Mouse (Mus musculus) thymus, adult 2 months (tissue): ENCODE results near the gene Hilpda. TPM values are rescaled to one million over a fixed set of nuclear protein-coding genes. Genes with fewer than 3 reads are reported as not detected.

Experiments used
- DNase-seq: peaks from one replicate; pipeline ENCODE4 v3.0.0; 2021
- H3K27ac ChIP-seq: fragments of 200-500 bp; 2 replicates; pipeline ENCODE4 v1.5.1; 2012; ENCODE audit warnings: low read length, control low read depth; ENCODE audit not compliant: control insufficient read depth, insufficient read depth
- H3K27me3 ChIP-seq: fragments of 200-500 bp; 2 replicates; pipeline ENCODE4 v1.6.1; 2012; ENCODE audit warnings: mild to moderate bottlenecking, low read length, moderate library complexity, mixed read lengths; ENCODE audit not compliant: control insufficient read depth, insufficient read depth
- H3K36me3 ChIP-seq: fragments of 200-500 bp; 2 replicates; pipeline ENCODE4 v1.6.1; 2012; ENCODE audit warnings: mild to moderate bottlenecking, low read length, moderate library complexity; ENCODE audit not compliant: control insufficient read depth, insufficient read depth
- H3K4me1 ChIP-seq: fragments of 200-500 bp; replicated peaks from 2 replicates; pipeline ENCODE4 v1.6.1; 2012; ENCODE audit warnings: low read length; ENCODE audit not compliant: control insufficient read depth, insufficient read depth
- H3K4me3 ChIP-seq: fragments of 200-500 bp; 2 replicates; pipeline ENCODE4 v1.5.1; 2012; ENCODE audit warnings: mild to moderate bottlenecking, low read length, control low read depth, moderate library complexity; ENCODE audit not compliant: control insufficient read depth, insufficient read depth
- CTCF ChIP-seq: fragments of 200-500 bp; IDR thresholded peaks from 2 replicates; pipeline ENCODE4 v1.5.1; 2012; ENCODE audit warnings: mild to moderate bottlenecking, control low read depth, low read length, moderate library complexity, borderline replicate concordance; ENCODE audit not compliant: control insufficient read depth, poor library complexity, insufficient read depth; ENCODE audit errors: extremely low read depth
- POLR2A ChIP-seq: fragments of 200-500 bp; IDR thresholded peaks from 2 replicates; pipeline ENCODE4 v1.6.1; 2012; ENCODE audit warnings: mild to moderate bottlenecking, low read length, control low read depth, moderate library complexity; ENCODE audit not compliant: control insufficient read depth, poor library complexity, insufficient read depth; ENCODE audit errors: extremely low read depth
- WGBS: fragments of 180-500 bp; shearing (Covaris S2); methylation state at CpG from one replicate; pipeline ENCODE4 v1.1.7; 2018; 5-methylcytosine and 5-hydroxymethylcytosine counted together
- polyA plus RNA-seq: library from polyadenylated mRNA; depleted of rRNA; stranded (reverse); fragments of >200 nt; gene quantifications from 2 replicates; pipeline ENCODE4 v1.2.3, GENCODE M21; 2012

Hilpda gene
- polyA plus RNA-seq, 1 experiment = 35.9 TPM

DNA sequence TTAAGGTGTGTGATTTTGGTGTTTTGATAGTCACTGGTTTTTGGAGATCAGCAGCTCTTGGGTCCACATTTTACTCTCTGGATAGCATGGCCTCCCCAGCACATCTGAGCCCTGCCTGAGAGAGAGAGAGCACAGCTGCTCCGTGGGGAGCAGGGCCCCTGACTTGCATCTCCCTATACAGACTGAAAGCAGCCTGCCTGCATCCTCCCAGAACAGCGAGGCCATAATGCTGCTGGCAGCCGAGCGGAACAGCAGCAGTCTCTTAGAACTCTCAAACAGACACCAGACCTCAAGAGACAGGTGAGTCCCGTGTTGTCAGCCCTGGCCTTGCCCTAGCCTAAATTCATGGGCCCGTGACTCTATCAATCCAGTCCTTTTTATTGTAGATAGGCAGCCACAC is 15.2 kb downstream of the Hilpda start:
- Histone ChIP-seq H3K27me3 (no peaks in the 10 kb centered on the region), H3K4me3 (no peak overlapping the region), H3K36me3 (no peaks in the 10 kb centered on the region), H3K4me1 (peaks cover 10% of the 10 kb centered on the region), H3K27ac (peak overlapping the region; percentile 26; the same call in 1 of the 2 replicates)
- WGBS = 75% methylated on average over 6 of the region's 6 CpGs
- no peak for DNase-seq
- no peak for TF ChIP-seq POLR2A
- TF ChIP-seq CTCF = no peak

DNA sequence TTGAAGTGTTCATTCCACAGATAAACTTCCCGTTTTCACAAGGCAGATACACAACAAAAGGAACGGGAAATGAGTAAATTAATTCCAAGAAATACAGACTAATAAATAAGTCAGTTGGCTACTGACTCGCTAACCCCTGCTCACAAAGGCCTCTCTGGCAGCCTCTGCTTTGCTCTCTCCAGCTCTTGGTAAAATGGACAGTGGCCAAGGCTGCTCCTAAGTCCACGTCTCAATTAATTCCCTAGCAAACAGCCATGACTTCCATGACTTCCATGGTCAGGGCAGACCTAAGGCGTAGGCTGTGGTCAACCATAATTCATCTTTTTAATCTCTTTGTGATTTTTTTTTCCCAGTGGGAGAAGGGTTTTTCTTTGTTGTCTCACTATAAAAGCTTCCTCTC is 15.7 kb downstream of the Hilpda start:
- TF ChIP-seq CTCF (no peak), POLR2A (no peak)
- peaks cover 10% of the 10 kb centered on the region for H3K4me1 ChIP-seq
- WGBS = 87% methylated on average over 5 of the region's 5 CpGs
- H3K36me3 ChIP-seq = no peaks in the 10 kb centered on the region
- no peak for DNase-seq
- H3K4me3 ChIP-seq = no peak overlapping the region
- no peaks in the 10 kb centered on the region for H3K27me3 ChIP-seq
- H3K27ac ChIP-seq = no peak overlapping the region

DNA sequence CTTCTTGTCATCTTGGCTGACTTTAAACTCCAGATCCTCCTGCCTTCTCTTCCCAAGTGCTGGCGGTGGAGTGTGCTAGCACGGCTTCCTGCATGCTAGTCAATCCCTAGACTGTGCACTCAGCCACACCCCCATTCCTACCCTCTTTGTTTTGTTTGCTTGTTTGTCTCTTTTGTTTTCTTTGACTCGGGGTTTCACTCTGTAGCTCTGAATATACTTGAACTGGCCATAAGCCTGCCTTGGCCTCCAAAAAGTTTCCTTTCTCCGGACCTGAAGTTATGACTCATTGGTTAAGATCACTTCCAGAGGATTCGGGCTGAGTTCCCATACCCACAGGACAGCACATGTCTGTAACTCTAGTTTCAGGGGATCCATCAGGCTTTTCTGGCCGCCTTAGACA is 16.4 kb downstream of the Hilpda start:
- H3K4me1 ChIP-seq = peaks cover 10% of the 10 kb centered on the region
- 94% methylated on average over 6 of the region's 6 CpGs for WGBS
- no peaks in the 10 kb centered on the region for H3K27me3 ChIP-seq
- no peaks in the 10 kb centered on the region for H3K36me3 ChIP-seq
- H3K4me3 ChIP-seq = no peak overlapping the region
- no peak for DNase-seq
- H3K27ac ChIP-seq = no peak overlapping the region
- TF ChIP-seq CTCF (no peak), POLR2A (no peak)

DNA sequence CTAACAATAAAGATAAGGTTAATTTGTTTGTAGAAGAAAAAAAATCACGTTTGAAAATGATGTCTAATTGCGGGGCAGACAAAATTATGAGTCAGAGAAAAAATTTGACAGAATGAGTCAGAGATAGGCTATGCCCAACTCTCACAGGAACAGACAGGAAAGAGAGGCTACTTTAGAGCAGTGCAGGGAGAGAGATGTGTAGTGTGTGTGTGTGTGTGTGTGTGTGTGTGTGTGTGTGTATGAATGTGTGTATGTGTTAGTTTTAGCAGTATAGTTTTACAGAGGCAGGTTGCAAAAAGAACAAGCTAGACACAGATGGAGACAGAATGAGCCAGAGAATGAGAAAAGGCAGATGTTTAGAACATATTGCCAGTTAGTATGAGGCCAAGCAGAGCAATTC is 26.8 kb downstream of the Hilpda start:
- Histone ChIP-seq H3K4me3 (no peak overlapping the region), H3K27me3 (no peaks in the 10 kb centered on the region), H3K4me1 (no peaks in the 10 kb centered on the region), H3K36me3 (no peaks in the 10 kb centered on the region), H3K27ac (no peak overlapping the region)
- DNase-seq = no peak
- TF ChIP-seq CTCF (no peak), POLR2A (no peak)
- WGBS = 75% methylated on average over 2 of the region's 2 CpGs

DNA sequence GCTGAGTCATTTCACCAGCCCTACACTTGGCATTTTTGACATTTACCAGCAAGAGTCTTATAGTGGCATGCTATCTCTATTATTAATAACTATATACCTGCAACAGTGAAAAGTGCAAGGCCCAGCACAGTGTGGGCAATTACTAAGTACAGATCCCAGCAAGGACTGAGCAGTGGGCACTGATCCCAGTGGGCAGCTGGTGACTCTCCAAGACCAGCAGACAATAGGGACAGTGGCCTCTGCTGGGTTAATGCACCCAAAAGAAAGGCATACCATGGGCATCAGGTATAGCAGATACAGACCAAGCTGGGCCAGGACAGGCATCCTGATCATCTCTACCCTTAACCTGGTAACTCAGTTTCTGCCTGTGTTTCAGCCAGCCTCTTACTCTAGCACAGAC is 31.0 kb downstream of the Hilpda start:
- no peaks in the 10 kb centered on the region for H3K27me3 ChIP-seq
- no peak for DNase-seq
- TF ChIP-seq POLR2A = no peak
- TF ChIP-seq CTCF = no peak
- no peaks in the 10 kb centered on the region for H3K36me3 ChIP-seq
- no peak overlapping the region for H3K4me3 ChIP-seq
- no peaks in the 10 kb centered on the region for H3K4me1 ChIP-seq
- H3K27ac ChIP-seq = no peak overlapping the region

DNA sequence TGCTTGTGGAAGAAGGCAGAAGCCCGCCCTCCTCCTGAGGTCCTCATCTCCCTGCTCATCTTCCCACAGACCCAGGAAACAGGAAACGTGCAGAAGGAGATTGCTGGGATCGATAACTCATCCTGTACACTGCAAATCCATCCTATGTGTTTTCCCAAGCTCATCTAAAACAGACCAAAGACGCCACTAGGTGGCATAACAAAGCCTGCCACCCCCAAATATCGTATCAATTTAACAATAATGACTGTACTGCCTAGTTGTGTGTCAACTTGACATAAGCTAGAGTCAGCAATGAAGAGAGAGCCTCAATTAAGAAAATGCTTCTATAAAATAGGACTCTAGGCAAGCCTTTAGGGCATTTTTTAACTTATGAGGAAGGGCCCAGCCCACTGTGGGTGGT is 31.4 kb downstream of the Hilpda start:
- no peak overlapping the region for H3K27ac ChIP-seq
- H3K4me1 ChIP-seq = no peaks in the 10 kb centered on the region
- WGBS = 71% methylated on average over 5 of the region's 5 CpGs
- DNase-seq = no peak
- H3K4me3 ChIP-seq = no peak overlapping the region
- no peaks in the 10 kb centered on the region for H3K27me3 ChIP-seq
- TF ChIP-seq CTCF = no peak
- H3K36me3 ChIP-seq = no peaks in the 10 kb centered on the region

DNA sequence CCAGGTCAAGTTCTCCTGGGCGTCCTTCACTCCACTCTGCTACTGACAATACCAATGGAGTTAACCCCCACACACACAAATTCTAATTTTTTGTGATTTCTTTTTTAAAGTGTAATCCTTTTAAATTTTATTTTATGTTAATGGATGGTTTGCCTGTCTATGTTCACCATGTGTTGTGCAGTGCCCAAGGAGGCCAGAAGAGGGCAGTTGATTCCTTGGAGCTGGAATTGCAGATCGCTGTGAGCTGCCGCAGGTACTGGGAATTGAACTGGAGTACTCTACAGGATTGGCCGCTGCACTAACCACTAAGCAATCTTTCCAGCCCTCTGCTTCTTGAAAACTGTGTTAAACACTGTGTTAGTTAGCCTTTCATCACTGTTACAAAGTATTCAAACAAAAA is 33.2 kb downstream of the Hilpda start:
- Histone ChIP-seq H3K27me3 (no peaks in the 10 kb centered on the region), H3K27ac (no peak overlapping the region), H3K36me3 (no peaks in the 10 kb centered on the region), H3K4me1 (no peaks in the 10 kb centered on the region), H3K4me3 (no peak overlapping the region)
- WGBS = 96% methylated on average over 4 of the region's 4 CpGs
- TF ChIP-seq POLR2A (no peak), CTCF (no peak)
- DNase-seq = no peak
